Mouse (Mus musculus): ENCODE results near the gene Mindy1. TPM values are rescaled to one million over a fixed set of nuclear protein-coding genes. Genes with fewer than 3 reads are reported as not detected.
A peak's percentile ranks its signal among the peaks of the same experiment; 100 is the strongest.

Gene Mindy1
- total RNA-seq, 1 experiment, result 48.8 TPM

DNA sequence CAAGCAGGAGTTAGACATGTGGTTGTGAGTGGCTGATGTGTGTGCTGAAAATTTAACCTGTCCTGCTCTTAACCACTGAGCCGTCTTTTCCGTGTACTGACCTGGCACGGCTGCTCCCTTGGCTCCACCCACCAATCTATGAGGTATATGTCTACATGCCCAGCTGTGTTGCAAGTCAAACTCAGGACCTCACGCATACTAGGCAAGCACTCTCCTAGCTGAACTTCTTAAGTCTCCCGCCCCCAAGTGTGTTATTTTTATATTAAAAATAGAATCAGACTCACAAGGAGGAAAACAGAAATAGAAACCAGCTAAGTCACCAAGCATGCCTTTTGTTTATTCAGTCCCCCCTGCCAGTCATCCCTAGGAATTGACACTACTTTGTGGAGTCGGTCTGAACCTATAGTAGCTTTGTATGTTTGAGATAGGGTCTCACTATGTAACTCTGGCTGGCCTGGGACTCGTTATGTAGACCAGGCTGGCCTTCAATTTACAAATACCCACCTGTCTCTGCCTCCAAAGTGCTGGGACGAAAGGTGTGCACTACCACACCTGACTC lies 43.5 kb upstream of the Mindy1 start:
- in situ Hi-C loops (cut with MboI; ENCODE audit: low sequenced_read_pairs in 2 of 2, unreplicated experiment in 2 of 2), result no loop called here
- no peak overlapping the region for H3K4me3 ChIP-seq (ENCODE audit: insufficient read depth in 1 of 2, low read depth in 1 of 2, low read length in 2 of 2, poor library complexity in 1 of 2, severe bottlenecking in 1 of 2)
- TF ChIP-seq ZC3H11A (IDR thresholded peaks at IDR 0.05; ENCODE audit: borderline replicate concordance, low read depth, low read length), result no peak
- peaks cover 4 to 35% of the 10 kb centered on the region in 2 experiments for H3K4me1 ChIP-seq (ENCODE audit: control insufficient read depth in 2 of 2, insufficient read depth in 2 of 2, low read length in 2 of 2, poor library complexity in 1 of 2)
- no peak overlapping the region for H3K27ac ChIP-seq (ENCODE audit: insufficient read depth, low read depth, low read length, poor library complexity, severe bottlenecking)
- no peak overlapping the region for H3K9ac ChIP-seq (ENCODE audit: insufficient read depth, low read depth, low read length, poor library complexity, severe bottlenecking)
- no peak for DNase-seq (ENCODE audit: low read depth, low spot score)
- no peaks in the 10 kb centered on the region for H3K9me3 ChIP-seq (ENCODE audit: control insufficient read depth, insufficient read depth, low read depth, low read length)
- peaks cover 35% of the 10 kb centered on the region for H3K36me3 ChIP-seq (ENCODE audit: control insufficient read depth, insufficient read depth, low read length, poor library complexity, severe bottlenecking)

DNA sequence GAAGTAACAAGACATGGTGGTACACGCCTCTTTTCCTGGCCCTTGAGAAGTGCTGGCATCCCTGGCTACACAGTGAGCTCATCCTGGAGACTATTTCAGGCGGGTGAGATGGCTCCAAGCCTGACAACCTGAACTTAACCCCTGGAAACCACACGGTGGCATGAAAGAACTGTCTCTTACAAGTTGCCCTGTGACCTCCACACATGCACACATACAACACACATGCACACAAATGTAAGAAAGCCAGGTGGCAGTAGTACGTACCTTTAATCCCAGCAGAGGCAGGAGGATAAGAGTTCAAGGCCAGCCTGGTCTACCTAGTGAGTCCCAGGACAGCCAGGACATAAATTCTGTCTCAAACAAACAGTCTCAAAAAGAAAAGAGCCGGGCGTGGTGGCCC lies 42.1 kb upstream of the Mindy1 start:
- Histone ChIP-seq H3K9me3 (ENCODE audit: control insufficient read depth, insufficient read depth, low read depth, low read length) (no peaks in the 10 kb centered on the region), H3K27ac (ENCODE audit: insufficient read depth, low read depth, low read length, poor library complexity, severe bottlenecking) (no peak overlapping the region), H3K4me1 (ENCODE audit: control insufficient read depth in 2 of 2, insufficient read depth in 2 of 2, low read length in 2 of 2, poor library complexity in 1 of 2) (peaks cover 0 to 24% of the 10 kb centered on the region in 2 experiments; a peak in 3 of 4 replicates), H3K36me3 (ENCODE audit: control insufficient read depth, insufficient read depth, low read length, poor library complexity, severe bottlenecking) (peaks cover 26% of the 10 kb centered on the region), H3K9ac (ENCODE audit: insufficient read depth, low read depth, low read length, poor library complexity, severe bottlenecking) (no peak overlapping the region), H3K4me3 (ENCODE audit: insufficient read depth in 1 of 2, low read depth in 1 of 2, low read length in 2 of 2, poor library complexity in 1 of 2, severe bottlenecking in 1 of 2) (no peak overlapping the region)
- DNase-seq (ENCODE audit: low read depth, low spot score), result no peak
- in situ Hi-C loops (cut with MboI; ENCODE audit: low sequenced_read_pairs in 2 of 2, unreplicated experiment in 2 of 2), result no loop called here
- TF ChIP-seq CHD2 (IDR thresholded peaks at IDR 0.05; ENCODE audit: low read depth, low read length) (no peak), ZNF384 (IDR thresholded peaks at IDR 0.05; ENCODE audit: low read depth, low read length) (no peak), MAFK (IDR thresholded peaks at IDR 0.05; ENCODE audit: insufficient read depth, low read depth, low read length) (no peak), ZC3H11A (IDR thresholded peaks at IDR 0.05; ENCODE audit: borderline replicate concordance, low read depth, low read length) (no peak), HCFC1 (IDR thresholded peaks at IDR 0.05; ENCODE audit: borderline replicate concordance, insufficient read depth, low read length) (no peak)

DNA sequence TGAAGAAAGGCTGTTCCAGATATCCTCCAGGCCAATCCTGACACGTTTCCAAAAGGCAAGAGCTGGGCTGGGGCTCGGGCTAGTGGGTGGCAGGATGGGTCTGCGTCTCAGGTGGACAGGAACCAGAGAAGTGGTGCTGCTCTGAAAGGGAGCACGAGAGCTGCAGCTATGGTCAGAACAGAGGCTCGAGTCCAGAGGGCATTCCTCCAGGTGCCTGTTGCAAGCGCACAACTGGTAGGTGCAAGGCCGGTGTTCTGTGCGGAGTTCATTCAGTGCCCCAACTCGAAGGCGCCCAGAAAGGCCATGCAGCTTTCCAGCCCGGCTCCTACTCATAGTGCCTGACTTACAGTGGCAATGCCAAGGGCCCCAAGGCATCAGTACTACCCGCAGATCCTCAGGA lies 41.2 kb upstream of the Mindy1 start:
- no peak for DNase-seq (ENCODE audit: low read depth, low spot score)
- H3K4me1 ChIP-seq (ENCODE audit: control insufficient read depth in 2 of 2, insufficient read depth in 2 of 2, low read length in 2 of 2, poor library complexity in 1 of 2), result peaks cover 0 to 19% of the 10 kb centered on the region in 2 experiments; a peak in 3 of 4 replicates
- no peak overlapping the region for H3K27ac ChIP-seq (ENCODE audit: insufficient read depth, low read depth, low read length, poor library complexity, severe bottlenecking)
- peak overlapping the region in 1 of 2 experiments; percentile 51; a peak in 2 of 4 replicates for H3K4me3 ChIP-seq (ENCODE audit: insufficient read depth in 1 of 2, low read depth in 1 of 2, low read length in 2 of 2, poor library complexity in 1 of 2, severe bottlenecking in 1 of 2)
- no peak for TF ChIP-seq ZC3H11A (IDR thresholded peaks at IDR 0.05; ENCODE audit: borderline replicate concordance, low read depth, low read length)
- TF ChIP-seq HCFC1 (IDR thresholded peaks at IDR 0.05; ENCODE audit: borderline replicate concordance, insufficient read depth, low read length), result no peak
- no peak for TF ChIP-seq CHD2 (IDR thresholded peaks at IDR 0.05; ENCODE audit: low read depth, low read length)
- H3K36me3 ChIP-seq (ENCODE audit: control insufficient read depth, insufficient read depth, low read length, poor library complexity, severe bottlenecking), result peaks cover 21% of the 10 kb centered on the region
- in situ Hi-C loops (cut with MboI; ENCODE audit: low sequenced_read_pairs in 2 of 2, unreplicated experiment in 2 of 2), result no loop called here
- no peaks in the 10 kb centered on the region for H3K9me3 ChIP-seq (ENCODE audit: control insufficient read depth, insufficient read depth, low read depth, low read length)
- no peak overlapping the region for H3K9ac ChIP-seq (ENCODE audit: insufficient read depth, low read depth, low read length, poor library complexity, severe bottlenecking)

GRCm38 (mm10) chr3:95240900-95241299 lies 40.2 kb upstream of the Mindy1 start:
- in situ Hi-C loops (cut with MboI; ENCODE audit: low sequenced_read_pairs in 2 of 2, unreplicated experiment in 2 of 2), result no loop called here
- peak overlapping the region; percentile 58 for H3K9ac ChIP-seq (ENCODE audit: insufficient read depth, low read depth, low read length, poor library complexity, severe bottlenecking)
- TF ChIP-seq CHD2 (IDR thresholded peaks at IDR 0.05; ENCODE audit: low read depth, low read length) (no peak), ZNF384 (IDR thresholded peaks at IDR 0.05; ENCODE audit: low read depth, low read length) (no peak), HCFC1 (IDR thresholded peaks at IDR 0.05; ENCODE audit: borderline replicate concordance, insufficient read depth, low read length) (no peak), MAFK (IDR thresholded peaks at IDR 0.05; ENCODE audit: insufficient read depth, low read depth, low read length) (no peak), ZC3H11A (IDR thresholded peaks at IDR 0.05; ENCODE audit: borderline replicate concordance, low read depth, low read length) (no peak)
- peaks cover 13% of the 10 kb centered on the region; the same call in 1 of the 2 replicates for H3K36me3 ChIP-seq (ENCODE audit: control insufficient read depth, insufficient read depth, low read length, poor library complexity, severe bottlenecking)
- H3K4me1 ChIP-seq (ENCODE audit: control insufficient read depth in 2 of 2, insufficient read depth in 2 of 2, low read length in 2 of 2, poor library complexity in 1 of 2), result peaks cover 0 to 13% of the 10 kb centered on the region in 2 experiments; a peak in 3 of 4 replicates
- no peak overlapping the region for H3K27ac ChIP-seq (ENCODE audit: insufficient read depth, low read depth, low read length, poor library complexity, severe bottlenecking)
- no peak for DNase-seq (ENCODE audit: low read depth, low spot score)
- no peaks in the 10 kb centered on the region for H3K9me3 ChIP-seq (ENCODE audit: control insufficient read depth, insufficient read depth, low read depth, low read length)
- peak overlapping the region; percentile 34 to 51 for H3K4me3 ChIP-seq (ENCODE audit: insufficient read depth in 1 of 2, low read depth in 1 of 2, low read length in 2 of 2, poor library complexity in 1 of 2, severe bottlenecking in 1 of 2)

DNA sequence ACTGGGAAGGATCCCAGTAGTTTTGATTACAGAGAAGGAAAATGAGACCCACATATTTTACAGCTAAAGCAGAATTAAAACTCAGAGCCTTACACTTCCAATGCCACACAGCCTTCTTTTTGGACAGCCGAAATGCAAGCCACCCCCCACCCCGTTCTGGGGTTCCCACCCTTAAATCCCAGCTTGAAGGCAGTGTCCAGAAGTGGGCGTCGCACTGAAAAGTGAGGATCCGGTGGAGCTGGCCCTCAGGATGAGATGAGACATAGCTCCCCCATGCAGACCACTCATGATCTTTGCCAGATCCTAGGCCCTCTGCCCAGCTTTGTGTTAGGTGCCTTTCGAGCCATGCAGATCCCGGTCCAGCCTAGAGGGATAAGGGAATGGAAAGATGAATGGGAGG lies 39.6 kb upstream of the Mindy1 start, which contains the start of gene Gm128:
Gene Gm128, minus strand, starts transcription at position 101 of the 400 bp plus-strand sequence.
- TF ChIP-seq ZC3H11A (IDR thresholded peaks at IDR 0.05; ENCODE audit: borderline replicate concordance, low read depth, low read length) (no peak), CHD2 (IDR thresholded peaks at IDR 0.05; ENCODE audit: low read depth, low read length) (no peak), ZNF384 (IDR thresholded peaks at IDR 0.05; ENCODE audit: low read depth, low read length) (no peak), MAFK (IDR thresholded peaks at IDR 0.05; ENCODE audit: insufficient read depth, low read depth, low read length) (no peak), HCFC1 (IDR thresholded peaks at IDR 0.05; ENCODE audit: borderline replicate concordance, insufficient read depth, low read length) (no peak)
- Histone ChIP-seq H3K27ac (ENCODE audit: insufficient read depth, low read depth, low read length, poor library complexity, severe bottlenecking) (no peak within 1 kb of the TSS), H3K9me3 (ENCODE audit: control insufficient read depth, insufficient read depth, low read depth, low read length) (no peaks in the 10 kb centered on the region), H3K9ac (ENCODE audit: insufficient read depth, low read depth, low read length, poor library complexity, severe bottlenecking) (peak within 1 kb of the TSS; percentile 58), H3K4me1 (ENCODE audit: control insufficient read depth in 2 of 2, insufficient read depth in 2 of 2, low read length in 2 of 2, poor library complexity in 1 of 2) (peaks cover 0 to 11% of the 10 kb centered on the region in 2 experiments; a peak in 3 of 4 replicates), H3K36me3 (ENCODE audit: control insufficient read depth, insufficient read depth, low read length, poor library complexity, severe bottlenecking) (peaks cover 8% of the 10 kb centered on the region; the same call in 1 of the 2 replicates), H3K4me3 (ENCODE audit: insufficient read depth in 1 of 2, low read depth in 1 of 2, low read length in 2 of 2, poor library complexity in 1 of 2, severe bottlenecking in 1 of 2) (peak within 1 kb of the TSS; percentile 34 to 51)
- no peak for DNase-seq (ENCODE audit: low read depth, low spot score)
- in situ Hi-C loops (cut with MboI; ENCODE audit: low sequenced_read_pairs in 2 of 2, unreplicated experiment in 2 of 2), result no loop called here

All from ES-E14 (cell line).